In genomic region chr1:170409091-170409490, GRCm38 (mm10) we compare ENCODE assay signal across 24 mouse cellular contexts.
DNase-seq lines count a peak whose midpoint lies in the region; ATAC-seq and TF ChIP-seq lines count a peak whose summit lies in the region.
"Had no signal": no experiment of that assay in that cellular context is flagged by ENCODE, and none has a peak within 500 bp of the region (broad histone marks: within the 10 kb centered on the region; RNA-seq: fewer than 3 reads in every experiment).

No protein-coding gene starts in this region.

- H3K4me3 ChIP-seq in heart, embryonic 10.5 days: no peak overlapping the region
- no peak overlapping the region for H3K4me3 ChIP-seq in lung, embryonic 14.5 days (ENCODE audit: low read depth, low read length)
- no peak overlapping the region for H3K4me3 ChIP-seq in lung, adult 2 months (replicated peaks; ENCODE audit: extremely low read depth, low read depth, low read length)
- H3K4me3 ChIP-seq: embryonic facial prominence, embryonic 12.5 days; heart, embryonic 12.5 days; hindbrain, embryonic 10.5 days; limb, embryonic 12.5 days had no signal

- no peak for ATAC-seq in lung, embryonic 14.5 days (ENCODE audit: insufficient read depth)
- ATAC-seq: inflammation-experienced regulatory T-cells, adult 6 months; liver, postnatal 0 days had no signal

- no peak for TF ChIP-seq POLR2A in lung, adult 2 months (IDR thresholded peaks at IDR 0.05; ENCODE audit: borderline replicate concordance, extremely low read depth, low read depth, low read length)

- H3K9ac ChIP-seq in lung, embryonic 14.5 days: no peak overlapping the region
- H3K9ac ChIP-seq: embryonic facial prominence, embryonic 12.5 days; heart, embryonic 12.5 days; limb, embryonic 12.5 days; liver, postnatal 0 days had no signal

- H3K4me2 ChIP-seq in lung, embryonic 14.5 days: no peak overlapping the region
- H3K4me2 ChIP-seq: embryonic facial prominence, embryonic 12.5 days; heart, embryonic 12.5 days; limb, embryonic 12.5 days; liver, embryonic 11.5 days had no signal

- DNase-seq in cerebellum, postnatal 10 days: peak; percentile 30 to 33
- no peak for DNase-seq in cerebellum, adult 18-20 months
- DNase-seq in heart, embryonic 10.5 days (ENCODE audit: low spot score): no peak
- no peak for DNase-seq in heart, adult 9 months (ENCODE audit: low spot score in 2 of 2)
- peak; percentile 8 for DNase-seq in lung, embryonic 14.5 days
- no peak for DNase-seq in lung, adult 2 months
- DNase-seq in right cerebral cortex, adult 18-20 months: peak; percentile 74
- DNase-seq in right cerebral cortex, postnatal 25 days: no peak
- DNase-seq: adrenal gland, postnatal 10 days; cerebellum, adult 11 months; cerebellum, postnatal 14 days; heart, postnatal 10 days; kidney, adult 18-20 months; kidney, postnatal 10 days; liver, postnatal 0 days; lung, postnatal 36 days; thymus, postnatal 14 days had no signal

- 0 out of 2 replicates have a peak overlapping the region, but pooled peaks have one; percentile 10 for H3K27ac ChIP-seq in heart, embryonic 10.5 days
- no peak overlapping the region for H3K27ac ChIP-seq in lung, embryonic 14.5 days (ENCODE audit: low read depth)
- H3K27ac ChIP-seq: embryonic facial prominence, embryonic 12.5 days; hindbrain, embryonic 10.5 days; limb, embryonic 12.5 days had no signal

- 40% methylated on average over 4 of the region's 4 CpGs for WGBS in heart, embryonic 10.5 days
- WGBS in lung, embryonic 14.5 days: 43% methylated on average over 4 of the region's 4 CpGs
- WGBS in lung, adult 2 months: 41% methylated on average over 4 of the region's 4 CpGs

- H3K36me3 ChIP-seq in heart, embryonic 10.5 days: no peaks in the 10 kb centered on the region
- no peaks in the 10 kb centered on the region for H3K36me3 ChIP-seq in lung, embryonic 14.5 days (ENCODE audit: insufficient read depth)
- H3K36me3 ChIP-seq: embryonic facial prominence, embryonic 12.5 days; heart, embryonic 12.5 days; hindbrain, embryonic 10.5 days; limb, embryonic 12.5 days had no signal

- no peaks in the 10 kb centered on the region for H3K9me3 ChIP-seq in heart, embryonic 10.5 days
- H3K9me3 ChIP-seq in lung, embryonic 14.5 days (ENCODE audit: low read depth, low read length): no peaks in the 10 kb centered on the region
- H3K9me3 ChIP-seq: embryonic facial prominence, embryonic 12.5 days; heart, embryonic 12.5 days; hindbrain, embryonic 10.5 days; limb, embryonic 12.5 days; megakaryocyte, embryonic 14.5 days had no signal

- peaks cover 59% of the 10 kb centered on the region for H3K4me1 ChIP-seq in heart, embryonic 10.5 days
- 0 out of 2 replicates have a peak, but pooled peaks cover 4% of the 10 kb centered on the region for H3K4me1 ChIP-seq in lung, embryonic 14.5 days (ENCODE audit: insufficient read depth)
- H3K4me1 ChIP-seq in lung, adult 2 months (ENCODE audit: control insufficient read depth, insufficient read depth, low read length): peaks cover 3% of the 10 kb centered on the region

- TF ChIP-seq CTCF in lung, embryonic 14.5 days (IDR thresholded peaks at IDR 0.05; ENCODE audit: low read depth): no peak
- TF ChIP-seq CTCF in lung, adult 2 months (IDR thresholded peaks at IDR 0.05; ENCODE audit: insufficient read depth, low read length): no peak

- H3K27me3 ChIP-seq in heart, embryonic 10.5 days (ENCODE audit: insufficient read depth, poor library complexity, severe bottlenecking): no peaks in the 10 kb centered on the region
- H3K27me3 ChIP-seq in lung, embryonic 14.5 days (ENCODE audit: insufficient read depth, low read length): no peaks in the 10 kb centered on the region
- H3K27me3 ChIP-seq: embryonic facial prominence, embryonic 12.5 days; heart, embryonic 12.5 days; limb, embryonic 12.5 days; megakaryocyte, embryonic 14.5 days had no signal

Comparison
In these comparisons a context has a peak if more than half of its experiments do, and no peak if none do; other contexts are left out.
1. DNase-seq: peak in cerebellum, postnatal 10 days (2 of 2), lung, embryonic 14.5 days (single experiment) and right cerebral cortex, adult 18-20 months (single experiment); none in cerebellum, adult 18-20 months (0 of 2), heart, embryonic 10.5 days (single experiment), heart, adult 9 months (0 of 2), lung, adult 2 months (single experiment) and right cerebral cortex, postnatal 25 days (single experiment).